16 mouse cellular contexts compared by ENCODE assay signal in the genomic region with DNA sequence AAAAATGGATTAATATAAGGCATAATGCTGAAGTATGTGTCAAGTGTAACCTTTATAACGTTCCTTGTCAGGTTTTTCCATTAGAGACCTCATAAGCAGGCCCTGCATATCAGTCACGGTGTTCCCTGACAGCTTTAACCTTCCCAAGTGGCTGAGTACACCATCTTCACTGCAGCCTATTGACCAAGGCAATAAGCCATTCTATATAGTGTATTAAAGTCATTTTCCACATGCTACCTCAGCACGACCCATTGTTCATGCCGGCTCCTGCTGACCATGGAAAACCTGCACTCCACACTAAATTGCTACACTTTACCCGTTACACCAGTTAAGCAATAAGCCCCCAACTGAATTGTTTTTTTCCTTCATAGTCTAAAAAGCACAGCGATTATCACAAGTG.
DNase-seq lines count a peak whose midpoint lies in the region; ATAC-seq and TF ChIP-seq lines count a peak whose summit lies in the region.
"Had no signal": no experiment of that assay in that cellular context is flagged by ENCODE, and none has a peak within 500 bp of the region (broad histone marks: within the 10 kb centered on the region; RNA-seq: fewer than 3 reads in every experiment).

No protein-coding gene starts in this region.

- H3K4me2 ChIP-seq in embryonic facial prominence, embryonic 11.5 days (ENCODE audit: low read depth, low read length): no peak overlapping the region
- H3K4me2 ChIP-seq in hindbrain, embryonic 12.5 days (replicated peaks): no peak overlapping the region
- no peak overlapping the region for H3K4me2 ChIP-seq in midbrain, embryonic 13.5 days (replicated peaks)
- H3K4me2 ChIP-seq: stomach, embryonic 15.5 days had no signal

- ATAC-seq in embryonic facial prominence, embryonic 11.5 days (replicated peaks; ENCODE audit: insufficient number of reproducible peaks, low FRiP score, low TSS enrichment, low read depth): no peak
- ATAC-seq in hindbrain, embryonic 12.5 days (ENCODE audit: low FRiP score): peak; percentile 75
- ATAC-seq in midbrain, embryonic 13.5 days: peak; percentile 48; the same call in 1 of the 2 replicates
- ATAC-seq: activated CD4-positive, CD25-positive, alpha-beta regulatory T cell, adult 4 months had no signal

- H3K4me1 ChIP-seq in embryonic facial prominence, embryonic 11.5 days (ENCODE audit: control insufficient read depth, insufficient read depth, low read length): no peaks in the 10 kb centered on the region
- peaks cover 11% of the 10 kb centered on the region for H3K4me1 ChIP-seq in embryonic facial prominence, embryonic 10.5 days
- H3K4me1 ChIP-seq in hindbrain, embryonic 12.5 days: peaks cover 5% of the 10 kb centered on the region; the same call in 1 of the 2 replicates
- H3K4me1 ChIP-seq in midbrain, embryonic 13.5 days (replicated peaks): peaks cover 4% of the 10 kb centered on the region; the same call in 1 of the 2 replicates
- H3K4me1 ChIP-seq: heart, embryonic 10.5 days; stomach, embryonic 15.5 days had no signal

- no peak overlapping the region for H3K9ac ChIP-seq in embryonic facial prominence, embryonic 11.5 days (replicated peaks; ENCODE audit: low read length)
- no peak overlapping the region for H3K9ac ChIP-seq in hindbrain, embryonic 12.5 days
- H3K9ac ChIP-seq in midbrain, embryonic 13.5 days (replicated peaks): no peak overlapping the region
- H3K9ac ChIP-seq: stomach, embryonic 15.5 days had no signal

- H3K27ac ChIP-seq in embryonic facial prominence, embryonic 11.5 days (replicated peaks; ENCODE audit: low read depth, low read length): no peak overlapping the region
- no peak overlapping the region for H3K27ac ChIP-seq in embryonic facial prominence, embryonic 10.5 days (replicated peaks)
- peak overlapping the region; percentile 52; the same call in 1 of the 2 replicates for H3K27ac ChIP-seq in hindbrain, embryonic 12.5 days
- no peak overlapping the region for H3K27ac ChIP-seq in midbrain, embryonic 13.5 days
- H3K27ac ChIP-seq in left cerebral cortex, adult 2 months: no peak overlapping the region
- H3K27ac ChIP-seq: heart, embryonic 10.5 days; stomach, embryonic 15.5 days had no signal

- no peaks in the 10 kb centered on the region for H3K36me3 ChIP-seq in embryonic facial prominence, embryonic 11.5 days (replicated peaks; ENCODE audit: control insufficient read depth, insufficient read depth, low read depth, low read length)
- H3K36me3 ChIP-seq in embryonic facial prominence, embryonic 10.5 days (replicated peaks): no peaks in the 10 kb centered on the region
- no peaks in the 10 kb centered on the region for H3K36me3 ChIP-seq in hindbrain, embryonic 12.5 days
- H3K36me3 ChIP-seq in midbrain, embryonic 13.5 days: no peaks in the 10 kb centered on the region
- H3K36me3 ChIP-seq: heart, embryonic 10.5 days; stomach, embryonic 15.5 days had no signal

- no peak overlapping the region for H3K4me3 ChIP-seq in embryonic facial prominence, embryonic 11.5 days (ENCODE audit: low read depth, low read length)
- no peak overlapping the region for H3K4me3 ChIP-seq in embryonic facial prominence, embryonic 10.5 days
- no peak overlapping the region for H3K4me3 ChIP-seq in hindbrain, embryonic 12.5 days
- H3K4me3 ChIP-seq in midbrain, embryonic 13.5 days (replicated peaks): no peak overlapping the region
- no peak overlapping the region for H3K4me3 ChIP-seq in left cerebral cortex, adult 2 months
- H3K4me3 ChIP-seq: heart, embryonic 10.5 days; stomach, embryonic 15.5 days had no signal

- WGBS in embryonic facial prominence, embryonic 11.5 days: 50% methylated on average over 6 of the region's 6 CpGs
- WGBS in embryonic facial prominence, embryonic 10.5 days: 48% methylated on average over 6 of the region's 6 CpGs
- 31% methylated on average over 6 of the region's 6 CpGs for WGBS in hindbrain, embryonic 12.5 days
- WGBS in midbrain, embryonic 13.5 days: 33% methylated on average over 6 of the region's 6 CpGs

- peak; percentile 9 for DNase-seq in embryonic facial prominence, embryonic 11.5 days (ENCODE audit: low spot score)
- no peak for DNase-seq in embryonic facial prominence, embryonic 10.5 days (ENCODE audit: low spot score)
- peak; percentile 11 for DNase-seq in retina, embryonic 14.5 days (ENCODE audit: low spot score)
- DNase-seq in left cerebral cortex, adult 2 months (ENCODE audit: extremely low spot score in 1 of 2, low spot score in 2 of 2): no peak
- DNase-seq in gastrocnemius, adult 8-10 months (ENCODE audit: low spot score in 2 of 2): no peak
- DNase-seq in left cerebral cortex, postnatal 10 days (ENCODE audit: extremely low spot score in 1 of 2, low spot score in 2 of 2): no peak
- DNase-seq: gastrocnemius, postnatal 14 days; heart, postnatal 36 days; kidney, adult 2 months; thymus, postnatal 36 days had no signal

- TF ChIP-seq CTCF in left cerebral cortex, adult 2 months (IDR thresholded peaks at IDR 0.05): no peak

- no peaks in the 10 kb centered on the region for H3K9me3 ChIP-seq in embryonic facial prominence, embryonic 11.5 days (replicated peaks; ENCODE audit: control insufficient read depth, low read length)
- no peaks in the 10 kb centered on the region for H3K9me3 ChIP-seq in embryonic facial prominence, embryonic 10.5 days
- H3K9me3 ChIP-seq in hindbrain, embryonic 12.5 days (replicated peaks): no peaks in the 10 kb centered on the region
- H3K9me3 ChIP-seq in midbrain, embryonic 13.5 days: no peaks in the 10 kb centered on the region
- H3K9me3 ChIP-seq: heart, embryonic 10.5 days; stomach, embryonic 15.5 days had no signal

- no peaks in the 10 kb centered on the region for H3K27me3 ChIP-seq in embryonic facial prominence, embryonic 11.5 days (ENCODE audit: control insufficient read depth, insufficient read depth, low read length)
- H3K27me3 ChIP-seq in embryonic facial prominence, embryonic 10.5 days (replicated peaks; ENCODE audit: low read depth, poor library complexity, severe bottlenecking): no peaks in the 10 kb centered on the region
- H3K27me3 ChIP-seq in hindbrain, embryonic 12.5 days: no peaks in the 10 kb centered on the region
- H3K27me3 ChIP-seq in midbrain, embryonic 13.5 days: no peaks in the 10 kb centered on the region
- H3K27me3 ChIP-seq: CH12.LX; stomach, embryonic 15.5 days had no signal

- intact Hi-C loops in left cerebral cortex, adult 2 months (cut with DNase I): no loop called here
- intact Hi-C loops in left cerebral cortex, postnatal 10 days (cut with DNase I): no loop called here

Comparison
In these comparisons a context has a peak if more than half of its experiments do, and no peak if none do; other contexts are left out.
1. DNase-seq: peak in embryonic facial prominence, embryonic 11.5 days (single experiment) and retina, embryonic 14.5 days (single experiment); none in embryonic facial prominence, embryonic 10.5 days (single experiment), left cerebral cortex, adult 2 months (0 of 2), gastrocnemius, adult 8-10 months (0 of 2) and left cerebral cortex, postnatal 10 days (0 of 2).